Mouse (Mus musculus) MEL (cell line): ENCODE measurements around the gene Unc5cl.

Experiments
- CTCF ChIP-seq, 3 experiments: IDR thresholded peaks in 2 of 3; conservative IDR thresholded peaks in 1 of 3; 2 replicates each; pipeline ENCODE4 v1.5.1; 2011 to 2012; ENCODE audit warnings: low read length in 3 of 3, low read depth in 2 of 3, mild to moderate bottlenecking in 2 of 3, improper control_type of control experiment in 1 of 3, inconsistent platforms in 1 of 3, mixed read lengths in 1 of 3, moderate library complexity in 1 of 3; ENCODE audit not compliant: control insufficient read depth in 1 of 3, insufficient read depth in 1 of 3, poor library complexity in 1 of 3, severe bottlenecking in 1 of 3
- ELF1 ChIP-seq: IDR thresholded peaks from 2 replicates; pipeline ENCODE4 v1.6.1; 2014; ENCODE audit warnings: low read depth, mild to moderate bottlenecking, inconsistent platforms, low read length, improper control_type of control experiment, moderate library complexity
- EP300 ChIP-seq, 2 experiments: IDR thresholded peaks; 2 replicates each; pipeline ENCODE4 v1.6.1; 2011; ENCODE audit warnings: improper control_type of control experiment in 2 of 2, low read length in 2 of 2, low read depth in 1 of 2, mild to moderate bottlenecking in 1 of 2
- MAX ChIP-seq: IDR thresholded peaks from 2 replicates; pipeline ENCODE4 v1.6.1; 2011; ENCODE audit warnings: low read length, improper control_type of control experiment
- NELFE ChIP-seq: IDR thresholded peaks from 2 replicates; pipeline ENCODE4 v1.6.1; 2011; ENCODE audit warnings: low read depth, low read length, improper control_type of control experiment
- SMC3 ChIP-seq: IDR thresholded peaks from 2 replicates; pipeline ENCODE4 v1.6.1; 2011; ENCODE audit warnings: low read depth, low read length, improper control_type of control experiment
- TCF12 ChIP-seq: IDR thresholded peaks from 2 replicates; pipeline ENCODE4 v1.6.1; 2014; ENCODE audit warnings: low read depth, mild to moderate bottlenecking, inconsistent platforms, low read length, improper control_type of control experiment, moderate library complexity
- UBTF ChIP-seq: IDR thresholded peaks from 2 replicates; pipeline ENCODE4 v1.6.1; 2012; ENCODE audit warnings: low read depth, mild to moderate bottlenecking, inconsistent platforms, low read length, improper control_type of control experiment, moderate library complexity, borderline replicate concordance; ENCODE audit not compliant: insufficient read depth
- USF1 ChIP-seq: IDR thresholded peaks from 2 replicates; pipeline ENCODE4 v1.6.1; 2014; ENCODE audit warnings: low read depth, mild to moderate bottlenecking, inconsistent platforms, low read length, improper control_type of control experiment, moderate library complexity

GRCm38 (mm10) chr17:48431054-48431453, 23.6 kb upstream of the Unc5cl start:
- no peak for TF ChIP-seq UBTF
- no peak for TF ChIP-seq EP300 (IDR thresholded peaks at IDR 0.05; ENCODE audit: low read depth in 1 of 2, low read length in 2 of 2)
- TF ChIP-seq USF1 = no peak
- TF ChIP-seq NELFE = no peak
- TF ChIP-seq MAX = no peak
- TF ChIP-seq SMC3 = no peak
- TF ChIP-seq ELF1 = no peak
- TF ChIP-seq CTCF (IDR thresholded peaks at IDR 0.05 in 2 of 3, conservative IDR thresholded peaks at IDR 0.05 in 1 of 3; ENCODE audit: control insufficient read depth in 1 of 3, insufficient read depth in 1 of 3, low read depth in 2 of 3, low read length in 3 of 3, poor library complexity in 1 of 3, severe bottlenecking in 1 of 3) = no peak
- no peak for TF ChIP-seq TCF12
